Mouse (Mus musculus) limb, embryonic 11.5 days (tissue): ENCODE results near the gene Brca1. TPM values are rescaled to one million over a fixed set of nuclear protein-coding genes. Genes with fewer than 3 reads are reported as not detected.

ENCODE experiments used
- ATAC-seq: fragments of 200-750 bp; cut with Nextera tagmentation; 2 replicates; pipeline ENCODE4 v1.8.0; 2017; ENCODE audit warnings: low read depth; ENCODE audit not compliant: insufficient number of reproducible peaks, low FRiP score, low TSS enrichment
- DNase-seq: peaks from one replicate; pipeline ENCODE4 v3.0.0-alpha.2; 2015; ENCODE audit warnings: low spot score
- H3K27ac ChIP-seq: fragments of 300-500 bp; sonication (generic); replicated peaks from 2 replicates; pipeline ENCODE4 v1.5.1; 2014; ENCODE audit warnings: low read depth, mild to moderate bottlenecking, low read length
- H3K27me3 ChIP-seq: fragments of 300-500 bp; sonication (generic); 2 replicates; pipeline ENCODE4 v1.6.1; 2014; ENCODE audit warnings: mild to moderate bottlenecking, low read length, mixed read lengths; ENCODE audit not compliant: control insufficient read depth, insufficient read depth
- H3K36me3 ChIP-seq: fragments of 300-500 bp; sonication (generic); 2 replicates; pipeline ENCODE4 v1.6.1; 2014; ENCODE audit warnings: mild to moderate bottlenecking, low read length, moderate library complexity, mixed read lengths; ENCODE audit not compliant: control insufficient read depth, insufficient read depth
- H3K4me1 ChIP-seq: fragments of 300-500 bp; sonication (generic); 2 replicates; pipeline ENCODE4 v1.6.1; 2014; ENCODE audit warnings: low read length, mixed read lengths; ENCODE audit not compliant: control insufficient read depth, insufficient read depth
- H3K4me2 ChIP-seq: fragments of 300-500 bp; sonication (generic); 2 replicates; pipeline ENCODE4 v1.6.1; 2014; ENCODE audit warnings: low read depth, mild to moderate bottlenecking, moderate library complexity; ENCODE audit not compliant: severe bottlenecking
- H3K4me3 ChIP-seq: fragments of 300-500 bp; sonication (generic); 2 replicates; pipeline ENCODE4 v1.5.1; 2014; ENCODE audit warnings: low read depth, low read length
- H3K9ac ChIP-seq: fragments of 300-500 bp; sonication (generic); 2 replicates; pipeline ENCODE4 v1.6.1; 2014; ENCODE audit warnings: mild to moderate bottlenecking, low read length
- H3K9me3 ChIP-seq: fragments of 300-500 bp; sonication (generic); 2 replicates; pipeline ENCODE4 v1.6.1; 2016; ENCODE audit warnings: low read length; ENCODE audit not compliant: control insufficient read depth
- WGBS: fragments of 180-500 bp; shearing (Covaris S2); extraction: QIAGEN DNeasy Blood & Tissue Kit; methylation state at CpG from one replicate; pipeline ENCODE4 v1.1.7; 2014; 5-methylcytosine and 5-hydroxymethylcytosine counted together
- polyA plus RNA-seq: library from polyadenylated mRNA; unstranded; fragments of >200 nt; fragmentation: Nextera tagmentation; extraction: Ambion mirVana; gene quantifications from 2 replicates; pipeline ENCODE4 v1.2.1, GENCODE M21; 2014

The Brca1 gene
- polyA plus RNA-seq, 1 experiment from 2014 or later, result 23.2 TPM

- Histone ChIP-seq H3K27me3 (no peaks in the 10 kb centered on the region), H3K27ac (no peak overlapping the region), H3K9ac (no peak overlapping the region), H3K4me1 (peaks cover 2% of the 10 kb centered on the region; the same call in 1 of the 2 replicates), H3K36me3 (no peaks in the 10 kb centered on the region; the same call in 1 of the 2 replicates), H3K4me2 (no peak overlapping the region), H3K4me3 (no peak overlapping the region), H3K9me3 (no peaks in the 10 kb centered on the region)
- WGBS, result 92% methylated on average over 2 of the region's 2 CpGs
- ATAC-seq (no peak), DNase-seq (no peak)
Observed at GRCm38 (mm10) chr11:101583205-101583604, 31.4 kb upstream of the Brca1 start.

DNA sequence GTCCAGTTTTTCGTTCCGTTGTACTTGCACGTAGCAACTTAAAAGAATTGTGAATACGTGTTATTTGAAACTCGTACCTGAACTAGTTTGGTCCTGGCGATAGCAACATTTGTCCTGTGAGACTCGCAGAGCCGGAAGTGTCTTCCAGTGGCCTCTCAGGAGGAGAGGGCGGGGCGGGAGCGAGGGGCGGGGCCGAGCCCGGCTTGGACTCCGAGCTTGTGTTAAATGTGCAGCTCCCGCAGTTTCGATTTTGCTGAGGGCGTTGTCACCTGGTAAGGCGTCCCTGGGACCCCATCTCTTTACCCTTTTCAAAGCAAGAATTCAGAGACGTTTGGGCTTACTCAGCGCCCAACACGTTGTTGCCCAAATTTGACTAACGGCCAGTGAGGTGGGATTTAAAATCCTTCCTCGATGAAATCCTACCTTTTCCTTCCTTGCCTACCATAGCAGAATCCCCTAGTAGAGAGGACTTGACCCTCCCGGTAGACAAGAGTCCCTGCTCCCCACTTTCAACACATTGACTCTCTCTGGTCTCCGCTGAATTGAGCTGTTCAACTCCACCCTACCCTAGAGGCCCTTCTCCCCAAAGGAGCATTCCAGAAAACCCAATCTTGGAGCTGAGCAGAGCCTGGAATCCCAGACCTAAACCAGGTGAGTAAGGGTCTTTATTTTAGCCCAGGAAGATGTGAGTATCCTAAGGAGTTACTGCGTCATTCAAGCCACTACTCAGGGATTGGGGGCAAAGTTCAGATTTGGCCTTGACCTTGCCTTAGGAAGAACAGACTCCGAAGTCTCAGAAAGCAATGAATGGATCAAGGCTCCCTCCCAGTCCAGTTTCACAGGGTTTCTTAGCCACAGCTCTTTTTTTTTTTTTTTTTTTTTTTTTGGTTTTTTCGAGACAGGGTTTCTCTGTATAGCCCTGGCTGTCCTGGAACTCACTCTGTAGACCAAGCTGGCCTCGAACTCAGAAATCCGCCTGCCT lies 30.6 kb upstream of the Brca1 start, which contains the start of gene Tmem106a:
Gene Tmem106a (plus strand): TSS at position 189 of the 982 bp plus-strand sequence.
- peak within 1 kb of the TSS; percentile 27 for H3K4me3 ChIP-seq
- no peaks in the 10 kb centered on the region for H3K27me3 ChIP-seq
- H3K4me1 ChIP-seq, result peaks cover 2% of the 10 kb centered on the region; the same call in 1 of the 2 replicates
- ATAC-seq (no peak), DNase-seq (peak; percentile 78)
- peak within 1 kb of the TSS; percentile 54 for H3K4me2 ChIP-seq
- peak within 1 kb of the TSS; percentile 53 for H3K9ac ChIP-seq
- WGBS, result 18% methylated on average over 30 of the region's 31 CpGs
- H3K27ac ChIP-seq, result no peak within 1 kb of the TSS
- H3K36me3 ChIP-seq, result no peaks in the 10 kb centered on the region; the same call in 1 of the 2 replicates
- no peaks in the 10 kb centered on the region for H3K9me3 ChIP-seq

DNA sequence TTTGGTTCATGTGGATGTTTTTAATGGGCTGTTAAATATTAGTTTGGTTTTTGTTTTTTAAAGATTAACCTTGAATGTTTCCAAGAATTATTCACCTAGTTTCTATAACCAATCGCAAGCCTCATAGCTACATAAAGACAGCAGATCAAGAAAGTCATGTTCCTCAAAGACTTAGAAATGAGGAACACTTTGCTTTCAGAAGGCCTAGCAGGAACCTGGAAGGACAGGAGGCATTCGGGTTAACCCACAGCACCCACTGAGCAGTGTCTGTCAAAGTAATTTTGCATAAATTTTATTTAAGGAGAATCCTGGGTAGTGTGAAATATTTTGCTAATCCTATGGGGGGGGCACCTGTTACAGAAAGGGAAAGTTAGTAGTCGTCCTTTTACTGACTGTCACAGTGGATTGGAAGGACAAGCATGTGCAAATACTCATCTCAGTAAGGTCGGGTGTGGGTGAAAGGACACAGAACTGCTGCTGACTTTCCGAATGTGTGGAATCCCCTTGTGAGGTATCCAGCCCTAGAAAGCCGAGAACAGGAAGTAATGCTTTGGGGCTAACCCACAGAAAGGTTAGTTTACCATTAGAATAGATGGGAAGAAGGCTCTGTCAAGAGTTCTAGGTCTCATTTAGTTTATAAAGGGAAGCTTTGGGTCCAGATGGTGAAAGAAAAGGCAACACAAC lies 29.5 kb upstream of the Brca1 start:
- peaks cover 2% of the 10 kb centered on the region; the same call in 1 of the 2 replicates for H3K4me1 ChIP-seq
- H3K4me2 ChIP-seq, result no peak overlapping the region
- 77% methylated on average over 6 of the region's 6 CpGs for WGBS
- no peak overlapping the region for H3K9ac ChIP-seq
- H3K4me3 ChIP-seq, result no peak overlapping the region
- ATAC-seq (no peak), DNase-seq (no peak)
- no peak overlapping the region for H3K27ac ChIP-seq
- H3K27me3 ChIP-seq, result no peaks in the 10 kb centered on the region
- H3K36me3 ChIP-seq, result no peaks in the 10 kb centered on the region; the same call in 1 of the 2 replicates
- H3K9me3 ChIP-seq, result no peaks in the 10 kb centered on the region

- Histone ChIP-seq H3K9me3 (no peaks in the 10 kb centered on the region), H3K4me2 (no peak overlapping the region), H3K9ac (no peak overlapping the region), H3K36me3 (peaks cover 18% of the 10 kb centered on the region), H3K27ac (no peak overlapping the region), H3K4me3 (no peak overlapping the region), H3K27me3 (no peaks in the 10 kb centered on the region), H3K4me1 (no peaks in the 10 kb centered on the region)
- DNase-seq (no peak), ATAC-seq (no peak)
- WGBS, result 88% methylated on average over 6 of the region's 6 CpGs
Observed at GRCm38 (mm10) chr11:101576116-101576515, 24.4 kb upstream of the Brca1 start.

DNA sequence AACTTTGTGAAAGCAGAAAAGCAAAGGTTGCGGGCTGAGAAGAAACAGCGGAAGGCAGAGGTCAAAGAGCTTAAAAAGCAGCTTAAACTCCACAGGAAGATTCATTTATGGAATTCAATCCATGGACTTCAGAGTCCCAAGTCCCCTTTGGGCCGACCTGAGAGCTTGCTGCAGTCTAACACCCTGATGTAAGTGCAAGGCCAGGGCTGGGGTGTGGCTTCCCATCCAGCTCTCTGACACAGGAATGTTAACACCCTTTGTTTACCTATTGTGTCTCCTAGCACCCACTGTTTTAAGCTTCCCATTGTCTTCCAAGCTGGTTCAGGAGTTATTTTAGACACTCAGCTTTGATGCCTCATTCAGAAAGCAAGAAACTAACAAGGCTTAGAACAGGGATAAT lies 16.7 kb upstream of the Brca1 start:
- no peak for ATAC-seq

GRCm38 (mm10) chr11:101562391-101562790 lies 10.6 kb upstream of the Brca1 start:
- H3K4me2 ChIP-seq, result no peak overlapping the region
- H3K27ac ChIP-seq, result no peak overlapping the region
- no peaks in the 10 kb centered on the region for H3K27me3 ChIP-seq
- no peak for ATAC-seq
- H3K36me3 ChIP-seq, result peaks cover 15% of the 10 kb centered on the region; the same call in 1 of the 2 replicates
- H3K4me1 ChIP-seq, result no peaks in the 10 kb centered on the region
- H3K9me3 ChIP-seq, result no peaks in the 10 kb centered on the region
- no peak overlapping the region for H3K4me3 ChIP-seq
- no peak overlapping the region for H3K9ac ChIP-seq
- 53% methylated on average over 5 of the region's 5 CpGs for WGBS
- DNase-seq, result peak; percentile 64

More for the DNA sequence above, 16.7 kb upstream of the Brca1 start:
- 86% methylated on average over 3 of the region's 3 CpGs for WGBS
- DNase-seq, result no peak
- Histone ChIP-seq H3K27ac (no peak overlapping the region), H3K4me1 (no peaks in the 10 kb centered on the region), H3K36me3 (peaks cover 29% of the 10 kb centered on the region), H3K9ac (no peak overlapping the region), H3K4me3 (no peak overlapping the region), H3K27me3 (no peaks in the 10 kb centered on the region), H3K4me2 (no peak overlapping the region), H3K9me3 (no peaks in the 10 kb centered on the region)

DNA sequence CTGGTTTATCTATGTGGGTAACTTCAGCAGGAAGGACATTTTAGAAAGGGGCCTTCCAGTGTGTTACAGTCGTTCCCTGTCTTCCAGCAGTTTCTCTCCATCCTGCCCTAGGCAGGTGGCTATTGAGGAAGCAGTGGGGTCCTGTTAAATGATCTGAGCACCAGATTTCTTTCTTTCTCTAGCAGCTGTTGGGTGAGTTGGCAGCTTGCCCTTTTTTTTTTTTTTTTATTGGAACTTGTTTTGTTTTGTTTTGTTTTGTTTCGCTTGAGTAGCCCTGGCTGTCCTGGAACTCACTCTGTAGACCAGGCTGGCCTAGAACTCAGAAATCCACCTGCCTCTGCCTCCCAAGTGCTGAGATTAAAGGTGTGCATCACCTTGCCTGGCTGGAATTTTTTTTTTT lies 5.2 kb upstream of the Brca1 start:
- ATAC-seq, result no peak
- H3K27ac ChIP-seq, result no peak overlapping the region
- H3K9ac ChIP-seq, result no peak overlapping the region
- DNase-seq, result no peak
- no peaks in the 10 kb centered on the region for H3K9me3 ChIP-seq
- H3K4me1 ChIP-seq, result peaks cover 3% of the 10 kb centered on the region; the same call in 1 of the 2 replicates
- H3K4me3 ChIP-seq, result no peak overlapping the region
- peaks cover 4% of the 10 kb centered on the region; the same call in 1 of the 2 replicates for H3K36me3 ChIP-seq
- 93% methylated on average over 2 of the region's 2 CpGs for WGBS
- no peaks in the 10 kb centered on the region for H3K27me3 ChIP-seq
- no peak overlapping the region for H3K4me2 ChIP-seq

DNA sequence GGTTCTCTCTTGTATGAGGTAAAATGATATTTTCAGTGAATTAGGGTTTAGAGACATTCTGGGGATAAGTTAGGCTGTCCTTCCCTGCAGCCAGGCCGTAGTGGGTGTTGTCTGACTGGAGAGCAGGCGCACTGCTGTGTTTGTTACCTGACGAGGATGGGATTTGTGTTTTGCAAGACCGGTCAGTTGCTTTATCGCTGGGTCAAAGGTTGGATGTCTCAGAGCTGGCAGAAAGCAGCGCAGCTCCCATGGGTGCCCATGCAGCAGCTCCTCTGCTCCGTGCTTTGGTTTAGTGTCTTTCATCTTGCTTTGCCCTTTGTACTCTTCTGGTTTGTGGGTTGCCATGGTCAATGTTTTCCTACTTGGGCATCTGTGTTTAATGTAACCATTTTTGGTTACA lies 4.8 kb upstream of the Brca1 start:
- no peaks in the 10 kb centered on the region for H3K9me3 ChIP-seq
- WGBS, result 91% methylated on average over 7 of the region's 7 CpGs
- H3K9ac ChIP-seq, result no peak overlapping the region
- no peak overlapping the region for H3K4me2 ChIP-seq
- DNase-seq (no peak), ATAC-seq (no peak)
- H3K36me3 ChIP-seq, result peaks cover 4% of the 10 kb centered on the region; the same call in 1 of the 2 replicates
- no peak overlapping the region for H3K4me3 ChIP-seq
- H3K4me1 ChIP-seq, result peaks cover 3% of the 10 kb centered on the region; the same call in 1 of the 2 replicates
- H3K27ac ChIP-seq, result no peak overlapping the region
- H3K27me3 ChIP-seq, result no peaks in the 10 kb centered on the region
